Mouse (Mus musculus) T-helper 2 cell (primary cell): ENCODE data around the gene Creld2.
"Not testable (repeated sequence)": the region's sequence is repeated elsewhere in the genome, so short reads cannot be mapped to it uniquely, and the experiment has no call there.

ENCODE experiments used
- in situ Hi-C: fragments of 300-600 bp; cut with MboI, MseI; formaldehyde crosslinking; loops from one replicate; pipeline ENCODE4 v1.15.1; 2025; ENCODE audit warnings: high pct_unique_total_duplicates

Gene Creld2

DNA sequence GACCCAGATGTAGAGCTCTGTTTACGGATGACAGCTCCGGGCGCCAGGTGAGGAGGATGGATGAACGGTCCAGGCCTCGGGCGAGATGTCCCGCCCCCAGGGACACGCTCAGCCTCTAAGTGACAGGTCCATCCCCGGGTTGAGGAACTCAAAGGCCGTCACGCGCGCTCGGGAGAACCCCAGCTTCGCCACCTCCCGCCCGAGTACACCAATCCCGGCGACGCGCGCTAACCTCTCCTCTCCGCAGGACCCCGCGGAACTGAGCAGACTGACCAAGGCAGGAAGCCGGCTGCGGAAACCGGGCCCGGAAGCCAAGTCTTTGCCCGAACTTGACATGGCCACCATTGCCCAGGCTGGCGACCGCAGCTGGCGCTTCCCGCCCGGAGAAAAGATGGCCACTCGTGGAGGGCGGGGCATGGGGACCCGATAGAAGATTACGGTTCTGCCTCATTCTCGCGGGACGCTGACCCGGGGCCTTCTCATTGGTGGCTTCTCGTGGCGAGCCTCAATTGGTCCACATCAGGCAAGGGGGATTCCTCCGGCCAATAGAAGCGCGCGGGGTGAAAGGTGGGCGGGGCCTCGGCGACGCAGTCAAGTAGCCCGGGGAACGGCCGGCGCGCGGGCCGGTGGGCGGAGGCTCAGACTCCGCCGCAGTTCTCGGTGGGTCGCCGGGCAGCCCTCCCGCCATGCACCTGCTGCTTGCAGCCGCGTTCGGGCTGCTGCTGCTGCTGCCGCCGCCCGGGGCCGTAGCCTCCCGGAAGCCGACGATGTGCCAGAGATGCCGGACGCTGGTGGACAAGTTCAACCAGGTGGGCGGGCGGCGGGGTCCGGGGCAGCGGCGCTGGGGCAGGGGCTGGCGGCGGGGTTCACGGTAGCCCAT is at the start of gene Creld2, which contains the start of gene Alg12:
Gene Creld2, plus strand, starts transcription at position 621 of the 880 bp plus-strand sequence.
Gene Alg12, minus strand, starts transcription at position 293 of the 880 bp plus-strand sequence.
- in situ Hi-C loops, result loop anchor here (10.0 kb wide), 1 partner anchor 84 kb away; the partner anchor contains the start of gene Brd1

DNA sequence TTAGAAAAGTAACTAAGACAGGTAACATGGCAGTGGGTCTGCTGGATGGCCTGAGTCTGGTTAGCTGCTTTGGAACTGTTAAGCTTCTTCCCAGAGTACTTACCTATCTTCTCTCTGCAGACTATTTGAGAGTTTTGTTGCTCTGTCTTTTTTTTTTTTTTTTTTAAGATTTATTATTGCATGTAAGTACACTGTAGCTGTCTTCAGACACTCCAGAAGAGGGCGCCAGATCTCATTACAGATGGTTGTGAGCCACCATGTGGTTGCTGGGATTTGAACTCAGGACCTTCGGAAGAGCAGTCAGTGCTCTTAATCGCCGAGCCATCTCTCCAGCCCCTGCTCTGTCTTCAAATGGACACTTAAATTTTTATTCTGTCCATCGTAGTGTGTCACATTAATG is 44.8 kb upstream of the Creld2 start:
- in situ Hi-C loops, result not testable (repeated sequence)

GRCm38 (mm10) chr15:88792140-88792850 is 27.2 kb upstream of the Creld2 start:
- in situ Hi-C loops, result no loop called here

DNA sequence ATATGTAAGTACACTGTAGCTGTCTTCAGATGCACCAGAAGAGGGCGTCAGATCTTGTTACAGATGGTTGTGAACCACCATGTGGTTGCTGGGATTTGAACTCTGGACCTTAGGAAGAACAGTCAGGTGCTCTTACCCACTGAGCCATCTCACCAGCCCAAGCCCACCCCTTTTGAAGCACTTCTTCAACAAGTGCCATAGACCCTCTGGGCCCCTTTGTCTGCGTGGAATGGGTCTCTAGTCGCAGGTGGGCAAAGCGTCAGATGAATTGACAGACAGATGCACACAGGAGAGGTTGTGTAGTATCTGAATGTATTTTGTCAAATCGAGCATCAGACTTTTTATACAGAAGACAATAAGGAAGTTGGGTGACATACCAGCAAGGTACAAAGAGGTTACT is 24.7 kb upstream of the Creld2 start:
- in situ Hi-C loops, result not testable (repeated sequence)

DNA sequence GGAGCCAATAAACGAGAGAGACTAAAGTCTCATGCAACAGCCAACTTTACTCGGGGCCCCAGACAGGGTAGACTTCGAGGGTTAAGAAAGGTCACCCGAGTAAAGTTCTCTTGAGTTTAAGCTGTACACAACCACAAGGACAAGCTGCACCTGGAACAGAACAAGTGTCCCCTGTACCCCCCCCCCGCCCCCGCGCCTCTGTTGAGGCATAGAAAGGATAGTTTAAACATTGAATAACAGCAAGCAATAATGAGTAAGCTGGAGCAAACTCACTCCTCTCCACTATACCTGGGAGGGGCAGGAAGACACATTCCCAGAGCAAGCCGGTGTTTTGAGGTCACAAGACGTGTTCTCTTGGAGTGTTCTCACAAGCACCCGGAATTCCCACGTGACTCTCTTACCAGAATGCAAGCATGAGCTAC is 19.5 kb upstream of the Creld2 start:
- in situ Hi-C loops, result no loop called here

GRCm38 (mm10) chr15:88800921-88801354 is 18.5 kb upstream of the Creld2 start:
- in situ Hi-C loops, result no loop called here

GRCm38 (mm10) chr15:88801903-88802302 is 17.5 kb upstream of the Creld2 start:
- in situ Hi-C loops, result no loop called here

GRCm38 (mm10) chr15:88802348-88802747 is 17.1 kb upstream of the Creld2 start:
- in situ Hi-C loops, result no loop called here

GRCm38 (mm10) chr15:88808121-88808520 is 11.3 kb upstream of the Creld2 start:
- in situ Hi-C loops, result no loop called here

DNA sequence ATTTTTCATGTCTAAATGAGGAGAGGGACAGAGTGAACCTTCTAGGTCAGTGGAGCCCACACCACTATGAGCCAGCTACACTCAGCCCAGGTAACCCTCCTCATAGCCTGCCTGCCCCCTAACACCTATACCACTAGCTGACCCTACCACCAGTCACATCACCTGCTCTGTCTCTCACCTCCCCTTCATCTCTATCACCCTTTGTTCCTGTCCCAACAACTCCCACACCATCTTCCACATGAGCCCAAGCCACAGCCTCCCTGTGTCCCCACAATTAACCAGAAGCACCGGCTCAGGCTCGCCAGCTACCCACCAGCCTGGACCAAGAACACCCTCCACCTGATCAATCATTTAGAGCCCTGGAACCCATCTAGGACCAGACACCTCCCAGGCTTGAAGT is 9.1 kb upstream of the Creld2 start:
- in situ Hi-C loops, result loop anchor here (10.0 kb wide), 1 partner anchor 76 kb away; the partner anchor contains the start of gene Brd1

DNA sequence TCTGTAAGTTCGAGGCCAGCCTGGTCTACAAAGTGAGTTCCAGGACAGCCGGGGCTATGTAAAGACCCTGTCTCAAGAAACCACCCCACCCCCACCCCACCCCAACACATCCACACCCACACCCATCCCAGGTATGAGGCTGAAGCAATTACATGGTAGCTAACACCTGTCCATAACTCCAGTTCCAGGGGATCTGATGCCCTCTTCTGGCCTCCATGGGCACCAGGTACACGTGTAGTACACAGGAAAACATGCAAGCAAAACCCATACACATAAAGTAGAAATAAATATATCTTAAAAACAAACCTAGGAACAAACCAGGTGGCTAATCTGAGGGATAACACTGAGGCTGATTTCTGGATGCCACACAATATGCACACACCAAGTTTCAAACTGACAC is 6.2 kb upstream of the Creld2 start:
- in situ Hi-C loops, result loop anchor here (10.0 kb wide), 1 partner anchor 78 kb away; the partner anchor contains the start of gene Brd1

- in situ Hi-C loops, result loop anchor here (10.0 kb wide), 1 partner anchor 79 kb away; the partner anchor contains the start of gene Brd1
These were observed 5.6 kb upstream of the Creld2 start for GRCm38 (mm10) chr15:88813873-88814272.

DNA sequence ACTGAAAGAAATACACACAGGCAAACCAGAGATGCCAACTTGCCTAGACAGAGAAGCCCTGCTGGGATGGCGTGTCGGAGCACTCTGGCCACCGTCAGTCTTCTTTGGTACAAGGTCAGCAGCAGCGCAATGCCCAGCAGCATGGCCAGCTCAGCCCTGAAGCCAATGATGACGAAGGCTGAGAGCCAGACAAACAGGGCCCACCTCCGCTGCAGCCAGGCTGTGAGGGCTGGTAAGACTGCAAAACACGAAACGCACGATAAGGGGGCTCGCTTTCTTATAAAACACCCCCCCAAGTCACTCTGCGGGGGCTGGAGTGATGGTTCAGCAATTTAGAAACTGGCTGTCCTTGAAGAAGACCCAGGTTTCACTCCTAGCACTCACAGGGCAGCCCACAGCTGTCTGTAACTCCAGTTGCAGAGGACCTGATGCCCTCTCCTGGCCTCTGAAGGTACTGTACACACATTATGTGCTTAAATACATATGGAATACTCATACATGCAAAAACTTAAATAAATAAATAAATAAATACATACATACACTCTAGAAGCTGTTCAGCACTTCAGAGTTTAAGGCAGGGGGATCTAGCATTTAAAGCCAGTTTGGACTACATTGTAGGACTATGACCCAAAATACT is 4.9 kb upstream of the Creld2 start:
- in situ Hi-C loops, result loop anchor here (10.0 kb wide), 1 partner anchor 80 kb away; the partner anchor contains the start of gene Brd1

DNA sequence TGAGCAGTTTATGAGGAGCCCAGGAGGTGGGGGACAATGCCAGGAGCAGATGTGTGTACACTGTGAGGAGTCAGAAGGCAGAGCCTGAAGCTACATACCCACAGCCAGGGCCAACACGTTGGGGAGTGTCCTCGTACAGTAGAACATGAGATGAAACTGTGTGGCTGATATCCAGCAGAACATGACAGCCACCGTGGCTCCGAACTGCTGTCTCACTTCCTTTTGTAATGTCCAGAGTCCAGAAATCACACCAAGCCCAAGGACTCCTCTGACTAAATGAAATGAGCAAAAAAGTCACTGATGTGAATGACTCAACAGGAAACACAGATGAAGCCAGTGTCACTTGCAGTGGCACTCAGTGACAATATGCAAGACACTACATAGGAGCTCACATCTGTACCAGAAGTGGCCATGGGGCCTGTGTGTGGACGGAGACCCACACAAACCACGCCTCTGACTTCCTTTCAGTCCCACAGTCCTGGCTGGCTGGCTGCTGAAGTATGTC is 4.2 kb upstream of the Creld2 start:
- in situ Hi-C loops, result loop anchor here (10.0 kb wide), 1 partner anchor 80 kb away; the partner anchor contains the start of gene Brd1

DNA sequence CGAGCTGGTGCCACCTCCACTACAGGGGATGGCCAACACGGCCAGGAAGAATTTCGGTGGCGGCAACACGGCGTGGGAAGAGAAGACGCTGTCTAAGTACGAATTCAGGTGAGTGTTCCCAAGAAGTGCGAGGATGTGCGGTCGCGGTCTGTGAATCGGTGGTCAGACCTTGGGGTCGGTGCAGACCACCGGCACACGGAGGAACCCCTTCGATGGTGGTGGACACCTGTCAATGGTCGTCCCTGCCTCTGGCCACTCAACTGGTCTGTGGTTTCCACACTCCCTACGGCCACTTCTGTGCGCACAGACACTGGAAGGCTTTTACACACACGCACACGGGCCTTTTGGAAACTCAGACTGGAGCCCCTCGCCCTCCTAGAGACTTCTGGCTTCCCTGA is 459 bp downstream of the Creld2 start:
- in situ Hi-C loops, result loop anchor here (5.0 to 10.0 kb wide), 3 partner anchors 85 to 552 kb away; partner anchors contain the start of genes Brd1 and Sco2

- in situ Hi-C loops, result loop anchor here (5.0 to 10.0 kb wide), 2 partner anchors 243 to 551 kb away; partner anchors contain the start of gene Sco2
These were observed 2.0 kb downstream of the Creld2 start for GRCm38 (mm10) chr15:88821403-88821802.

GRCm38 (mm10) chr15:88822513-88822912 is 3.1 kb downstream of the Creld2 start:
- in situ Hi-C loops, result loop anchor here (5.0 to 10.0 kb wide), 2 partner anchors 242 to 550 kb away; partner anchors contain the start of gene Sco2

GRCm38 (mm10) chr15:88823376-88823775 is 3.9 kb downstream of the Creld2 start:
- in situ Hi-C loops, result loop anchor here (5.0 to 10.0 kb wide), 2 partner anchors 241 to 549 kb away; partner anchors contain the start of gene Sco2

- in situ Hi-C loops, result loop anchor here (5.0 to 10.0 kb wide), 3 partner anchors 50 to 237 kb away; no protein-coding TSS in a partner anchor
These were observed 8.0 kb downstream of the Creld2 start for GRCm38 (mm10) chr15:88827466-88827865.

GRCm38 (mm10) chr15:88827991-88828799 is 8.7 kb downstream of the Creld2 start:
- in situ Hi-C loops, result loop anchor here (5.0 to 10.0 kb wide), 3 partner anchors 49 to 237 kb away; no protein-coding TSS in a partner anchor
